In the genomic region with DNA sequence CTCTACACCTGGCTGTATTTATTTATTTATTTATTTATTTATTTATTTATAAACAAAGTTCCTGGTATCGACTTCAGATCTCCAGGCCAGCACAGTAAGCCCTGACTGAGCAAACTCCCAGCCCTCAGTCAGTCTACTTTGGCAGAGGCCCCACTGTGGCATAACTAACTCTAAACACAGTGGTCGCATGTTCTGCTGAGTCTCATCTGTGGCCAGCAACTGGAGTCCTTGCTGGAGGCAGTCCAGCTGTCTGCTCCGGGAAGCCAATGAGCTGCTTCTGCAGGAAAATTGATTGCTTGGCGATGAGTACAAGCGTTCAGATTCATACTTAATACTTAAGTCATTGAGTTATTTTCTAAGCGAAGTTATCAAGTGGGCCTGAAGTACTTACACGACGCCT, we compare ENCODE assay signal across 19 mouse cellular contexts.
DNase-seq lines count a peak whose midpoint lies in the region; ATAC-seq and TF ChIP-seq lines count a peak whose summit lies in the region.
"Had no signal": no experiment of that assay in that cellular context is flagged by ENCODE, and none has a peak within 500 bp of the region (broad histone marks: within the 10 kb centered on the region; RNA-seq: fewer than 3 reads in every experiment).

No protein-coding gene starts in this region.

- no peaks in the 10 kb centered on the region for H3K36me3 ChIP-seq in lung, embryonic 15.5 days
- H3K36me3 ChIP-seq in midbrain, postnatal 0 days (ENCODE audit: insufficient read depth, low read length), result no peaks in the 10 kb centered on the region
- no peaks in the 10 kb centered on the region for H3K36me3 ChIP-seq in midbrain, embryonic 10.5 days
- H3K36me3 ChIP-seq: G1E; heart, embryonic 10.5 days; hindbrain, embryonic 13.5 days had no signal

- no peak overlapping the region for H3K9ac ChIP-seq in lung, embryonic 15.5 days
- no peak overlapping the region for H3K9ac ChIP-seq in midbrain, postnatal 0 days (replicated peaks; ENCODE audit: low read length, poor library complexity, severe bottlenecking)
- H3K9ac ChIP-seq: hindbrain, embryonic 13.5 days had no signal

- no peak overlapping the region for H3K4me2 ChIP-seq in lung, embryonic 15.5 days
- H3K4me2 ChIP-seq in midbrain, postnatal 0 days (ENCODE audit: low read depth, low read length, poor library complexity, severe bottlenecking), result no peak overlapping the region
- H3K4me2 ChIP-seq: hindbrain, embryonic 13.5 days had no signal

- no peaks in the 10 kb centered on the region for H3K9me3 ChIP-seq in lung, embryonic 15.5 days
- H3K9me3 ChIP-seq in midbrain, postnatal 0 days (ENCODE audit: low read length), result no peaks in the 10 kb centered on the region
- H3K9me3 ChIP-seq in midbrain, embryonic 10.5 days (replicated peaks), result no peaks in the 10 kb centered on the region
- H3K9me3 ChIP-seq: heart, embryonic 10.5 days; hindbrain, embryonic 13.5 days had no signal

- H3K4me1 ChIP-seq in lung, embryonic 15.5 days, result peaks cover 4% of the 10 kb centered on the region; the same call in 1 of the 2 replicates
- peaks cover 5% of the 10 kb centered on the region; the same call in 1 of the 2 replicates for H3K4me1 ChIP-seq in midbrain, postnatal 0 days (ENCODE audit: insufficient read depth, low read length)
- H3K4me1 ChIP-seq in midbrain, embryonic 10.5 days, result peaks cover 8% of the 10 kb centered on the region
- H3K4me1 ChIP-seq: heart, embryonic 10.5 days had no signal

- 33% methylated on average over 8 of the region's 8 CpGs for WGBS in lung, embryonic 15.5 days
- 75% methylated on average over 8 of the region's 8 CpGs for WGBS in midbrain, postnatal 0 days
- WGBS in midbrain, embryonic 10.5 days, result 94% methylated on average over 8 of the region's 8 CpGs

- DNase-seq in cerebellum, postnatal 10 days, result peak; percentile 38 to 62
- DNase-seq in cerebellum, adult 11 months, result no peak
- peak; percentile 75 for DNase-seq in heart, adult 11 months
- no peak for DNase-seq in heart, postnatal 4 days
- no peak for DNase-seq in lung, adult 18-20 months
- DNase-seq in midbrain, postnatal 0 days (ENCODE audit: low spot score), result peak; percentile 42
- no peak for DNase-seq in midbrain, embryonic 10.5 days (ENCODE audit: low spot score)
- DNase-seq: adrenal gland, adult 8-10 months; adrenal gland, postnatal 36 days; B cell, adult 2 months; cerebellum, adult 9-11 months; gastrocnemius, postnatal 36 days; heart, adult 18-20 months; heart, postnatal 10 days had no signal

- H3K4me3 ChIP-seq in lung, embryonic 15.5 days, result no peak overlapping the region
- no peak overlapping the region for H3K4me3 ChIP-seq in midbrain, postnatal 0 days (ENCODE audit: low read depth, low read length)
- no peak overlapping the region for H3K4me3 ChIP-seq in midbrain, embryonic 10.5 days
- H3K4me3 ChIP-seq: heart, embryonic 10.5 days; hindbrain, embryonic 13.5 days had no signal

- peak; percentile 25; the same call in 1 of the 2 replicates for ATAC-seq in lung, embryonic 15.5 days (ENCODE audit: borderline replicate concordance, extremely low read depth, low FRiP score, low TSS enrichment)
- ATAC-seq in midbrain, postnatal 0 days (ENCODE audit: low FRiP score), result no peak
- ATAC-seq: CD4-positive, CD25-positive, alpha-beta regulatory T cell, adult 4 months had no signal

- H3K27me3 ChIP-seq in lung, embryonic 15.5 days, result no peaks in the 10 kb centered on the region
- H3K27me3 ChIP-seq in midbrain, postnatal 0 days (ENCODE audit: insufficient read depth, low read length), result no peaks in the 10 kb centered on the region
- no peaks in the 10 kb centered on the region for H3K27me3 ChIP-seq in midbrain, embryonic 10.5 days (ENCODE audit: low read depth, poor library complexity, severe bottlenecking)
- H3K27me3 ChIP-seq: hindbrain, embryonic 13.5 days had no signal

- H3K27ac ChIP-seq in lung, embryonic 15.5 days, result no peak overlapping the region
- H3K27ac ChIP-seq in midbrain, postnatal 0 days (ENCODE audit: low read depth, low read length), result no peak overlapping the region
- H3K27ac ChIP-seq in midbrain, embryonic 10.5 days (replicated peaks), result no peak overlapping the region
- H3K27ac ChIP-seq: heart, embryonic 10.5 days; hindbrain, embryonic 13.5 days had no signal

- TF ChIP-seq CTCF in midbrain, postnatal 0 days (IDR thresholded peaks at IDR 0.05), result no peak

Comparison
In these comparisons a context has a peak if more than half of its experiments do, and no peak if none do; other contexts are left out.
1. DNase-seq: peak in cerebellum, postnatal 10 days (2 of 2), heart, adult 11 months (single experiment) and midbrain, postnatal 0 days (single experiment); none in cerebellum, adult 11 months (single experiment), heart, postnatal 4 days (single experiment), lung, adult 18-20 months (0 of 2) and midbrain, embryonic 10.5 days (single experiment).